Comparison of ENCODE assay signal across 10 mouse cellular contexts in genomic region chr16:18377203-18377602, GRCm38 (mm10). TPM values are rescaled to one million over a fixed set of nuclear protein-coding genes. Genes with fewer than 3 reads are reported as not detected.
DNase-seq lines count a peak whose midpoint lies in the region; ATAC-seq and TF ChIP-seq lines count a peak whose summit lies in the region.
"Had no signal": no experiment of that assay in that cellular context is flagged by ENCODE, and none has a peak within 500 bp of the region (broad histone marks: within the 10 kb centered on the region; RNA-seq: fewer than 3 reads in every experiment).

No protein-coding gene starts in this region.

- H3K4me3 ChIP-seq in kidney, embryonic 14.5 days (ENCODE audit: low read length): no peak overlapping the region
- no peak overlapping the region for H3K4me3 ChIP-seq in MEL (ENCODE audit: control insufficient read depth in 1 of 2, insufficient read depth in 1 of 2, low read depth in 2 of 2, low read length in 2 of 2)
- no peak overlapping the region for H3K4me3 ChIP-seq in liver, embryonic 15.5 days (replicated peaks)

- 50% methylated on average over 3 of the region's 3 CpGs for WGBS in kidney, embryonic 14.5 days
- WGBS in liver, embryonic 15.5 days (ENCODE audit: insufficient replicate concordance): 24% methylated on average over 3 of the region's 3 CpGs

- TF ChIP-seq EP300 in MEL (IDR thresholded peaks at IDR 0.05; ENCODE audit: low read depth in 1 of 2, low read length in 2 of 2): no peak; a peak in 1 of 4 replicates

- no peaks in the 10 kb centered on the region for H3K36me3 ChIP-seq in kidney, embryonic 14.5 days (ENCODE audit: control insufficient read depth, insufficient read depth, low read length)
- H3K36me3 ChIP-seq in MEL (ENCODE audit: control insufficient read depth in 1 of 2, insufficient read depth in 2 of 2, low read length in 2 of 2): peaks cover 0 to 11% of the 10 kb centered on the region in 2 experiments; a peak in 2 of 4 replicates
- no peaks in the 10 kb centered on the region for H3K36me3 ChIP-seq in liver, embryonic 15.5 days (replicated peaks)

- no peak overlapping the region for H3K4me2 ChIP-seq in kidney, embryonic 14.5 days (replicated peaks; ENCODE audit: low read depth, low read length)
- no peak overlapping the region for H3K4me2 ChIP-seq in liver, embryonic 15.5 days

- H3K9me3 ChIP-seq in kidney, embryonic 14.5 days (ENCODE audit: control insufficient read depth, low read length): no peaks in the 10 kb centered on the region
- no peaks in the 10 kb centered on the region for H3K9me3 ChIP-seq in MEL (replicated peaks; ENCODE audit: insufficient read depth, low read length)
- no peaks in the 10 kb centered on the region for H3K9me3 ChIP-seq in liver, embryonic 15.5 days (replicated peaks)

- peak in 1 of 2 experiments; percentile 34; a peak in 1 of 4 replicates for TF ChIP-seq POLR2A in MEL (IDR thresholded peaks at IDR 0.05; ENCODE audit: control insufficient read depth in 1 of 2, insufficient read depth in 1 of 2, low read depth in 1 of 2, low read length in 2 of 2, poor library complexity in 1 of 2)

- no peak overlapping the region for H3K9ac ChIP-seq in kidney, embryonic 14.5 days (ENCODE audit: low read depth, low read length)
- peak overlapping the region; percentile 32 for H3K9ac ChIP-seq in MEL (ENCODE audit: control insufficient read depth, low read depth, low read length, poor library complexity, severe bottlenecking)
- H3K9ac ChIP-seq in liver, embryonic 15.5 days: no peak overlapping the region

- no peak overlapping the region for H3K27ac ChIP-seq in kidney, embryonic 14.5 days (ENCODE audit: low read depth, low read length)
- peak overlapping the region; percentile 71 for H3K27ac ChIP-seq in MEL (ENCODE audit: control insufficient read depth, low read depth, low read length)
- H3K27ac ChIP-seq in liver, embryonic 15.5 days (replicated peaks): 0 out of 2 replicates have a peak overlapping the region, but pooled peaks have one; percentile 33

- H3K79me2 ChIP-seq in MEL (ENCODE audit: control insufficient read depth, insufficient read depth, low read length, poor library complexity): no peaks in the 10 kb centered on the region

- TF ChIP-seq RAD21 in MEL (IDR thresholded peaks at IDR 0.05; ENCODE audit: low read depth, low read length): no peak

- TF ChIP-seq CTCF in MEL (IDR thresholded peaks at IDR 0.05 in 2 of 3, conservative IDR thresholded peaks at IDR 0.05 in 1 of 3; ENCODE audit: control insufficient read depth in 1 of 3, insufficient read depth in 1 of 3, low read depth in 2 of 3, low read length in 3 of 3, poor library complexity in 1 of 3, severe bottlenecking in 1 of 3): no peak

- DNase-seq in kidney, adult 11 months: peak; percentile 75
- DNase-seq in MEL (ENCODE audit: low read depth, low spot score): peak; percentile 71
- DNase-seq in ovary, postnatal 14 days (ENCODE audit: low spot score): no peak
- DNase-seq in ovary, postnatal 36 days (ENCODE audit: low spot score): no peak
- DNase-seq: cerebellum, adult 18-20 months; lung, postnatal 4 days; thymus, postnatal 25 days had no signal

- no peak for ATAC-seq in kidney, embryonic 14.5 days (ENCODE audit: low FRiP score, low TSS enrichment)
- 0 out of 2 replicates have a peak, but pooled peaks have one; percentile 17 for ATAC-seq in erythroblast, adult 5-6 weeks (replicated peaks; ENCODE audit: low FRiP score, poor library complexity, severe bottlenecking)
- peak; percentile 61 for ATAC-seq in liver, embryonic 15.5 days (ENCODE audit: insufficient read depth)

- H3K4me1 ChIP-seq in kidney, embryonic 14.5 days (ENCODE audit: control insufficient read depth, insufficient read depth, low read length): 0 out of 2 replicates have a peak, but pooled peaks cover 2% of the 10 kb centered on the region
- peaks cover 6 to 14% of the 10 kb centered on the region in 2 experiments; a peak in 3 of 4 replicates for H3K4me1 ChIP-seq in MEL (ENCODE audit: control insufficient read depth in 1 of 2, insufficient read depth in 2 of 2, low read length in 2 of 2)
- H3K4me1 ChIP-seq in liver, embryonic 15.5 days (replicated peaks): peaks cover 20% of the 10 kb centered on the region

- no peaks in the 10 kb centered on the region for H3K27me3 ChIP-seq in kidney, embryonic 14.5 days (ENCODE audit: control insufficient read depth, insufficient read depth, low read length)
- H3K27me3 ChIP-seq in MEL (ENCODE audit: control insufficient read depth in 1 of 2, insufficient read depth in 2 of 2, low read length in 2 of 2): no peaks in the 10 kb centered on the region
- no peaks in the 10 kb centered on the region for H3K27me3 ChIP-seq in liver, embryonic 15.5 days

TF ChIP-seq in MEL, 35 proteins besides CTCF, POLR2A, EP300 and RAD21:
- TF ChIP-seq MAX (IDR thresholded peaks at IDR 0.05; ENCODE audit: low read length): no peak
- TF ChIP-seq TBP (IDR thresholded peaks at IDR 0.05; ENCODE audit: low read depth, low read length): peak; percentile 40; the same call in 1 of the 2 replicates
- TF ChIP-seq GATA1 (IDR thresholded peaks at IDR 0.05; ENCODE audit: low read depth, low read length): peak; percentile 48; the same call in 1 of the 2 replicates
- peak; percentile 21 to 64; a peak in 3 of 4 replicates for TF ChIP-seq USF2 (IDR thresholded peaks at IDR 0.05; ENCODE audit: borderline replicate concordance in 1 of 2, insufficient read depth in 1 of 2, low read depth in 1 of 2, low read length in 2 of 2)
- no peak for TF ChIP-seq CHD2 (IDR thresholded peaks at IDR 0.05; ENCODE audit: low read length)
- no peak for TF ChIP-seq ZMIZ1 (IDR thresholded peaks at IDR 0.05; ENCODE audit: low read depth, low read length)
- peak; percentile 95 for TF ChIP-seq USF1 (IDR thresholded peaks at IDR 0.05; ENCODE audit: low read depth, low read length)
- peak; percentile 33; the same call in 1 of the 2 replicates for TF ChIP-seq ETS1 (IDR thresholded peaks at IDR 0.05; ENCODE audit: low read depth, low read length)
TF ChIP-seq in MEL: peak in this region for 5.

RNA-seq across cellular contexts. Expression of gene Arvcf, which starts 29.2 kb away (rescaled TPM):
- polyA plus RNA-seq in kidney, embryonic 14.5 days (2014; fragmentation: Nextera tagmentation; extraction: Ambion mirVana): 16.3 and 27.0 TPM in 2 replicates
- total RNA-seq in MEL (2012; rRNA removed): 8.9 and 9.1 TPM in 2 replicates
- 10 to 100 TPM in 1 of 2 experiments, not detected in 1; 14.5 TPM for polyA plus RNA-seq in MEL (2012; ENCODE audit: insufficient read depth in 1 of 2, insufficient read length in 2 of 2, low read depth in 1 of 2, low replicate concordance in 2 of 2, missing spikeins in 1 of 2)
- 1.5 and 2.7 TPM in 2 replicates for total RNA-seq in erythroblast, adult 5-6 weeks (2015; ENCODE audit: low replicate concordance)
- 8.7 TPM in 1 of 2 replicates, not detected in the other for total RNA-seq in erythroblast, adult 5-6 weeks (2017; ENCODE audit: low replicate concordance)
- polyA plus RNA-seq in liver, embryonic 15.5 days (2015; fragmentation: Nextera tagmentation; extraction: Ambion mirVana): 7.6 and 9.4 TPM in 2 replicates

RNA-seq across cellular contexts. Expression of gene Tango2, which starts 29.3 kb away (rescaled TPM):
- 19.8 and 20.0 TPM in 2 replicates for polyA plus RNA-seq in kidney, embryonic 14.5 days (2014; fragmentation: Nextera tagmentation; extraction: Ambion mirVana)
- 38.0 and 55.9 TPM in 2 replicates for total RNA-seq in MEL (2012; rRNA removed)
- polyA plus RNA-seq in MEL (2012; ENCODE audit: insufficient read depth in 1 of 2, insufficient read length in 2 of 2, low read depth in 1 of 2, low replicate concordance in 2 of 2, missing spikeins in 1 of 2): 10 to 100 TPM in 1 of 2 experiments, not detected in 1; 98.3 TPM
- total RNA-seq in erythroblast, adult 5-6 weeks (2015; ENCODE audit: low replicate concordance): 8.8 and 26.9 TPM in 2 replicates
- 8.8 and 12.1 TPM in 2 replicates for total RNA-seq in erythroblast, adult 5-6 weeks (2017; ENCODE audit: low replicate concordance)
- 56.5 and 61.7 TPM in 2 replicates for polyA plus RNA-seq in liver, embryonic 15.5 days (2015; fragmentation: Nextera tagmentation; extraction: Ambion mirVana)

RNA-seq across cellular contexts. Expression of gene Txnrd2, which starts 49.0 kb away (rescaled TPM):
- 21.9 and 23.6 TPM in 2 replicates for polyA plus RNA-seq in kidney, embryonic 14.5 days (2014; fragmentation: Nextera tagmentation; extraction: Ambion mirVana)
- 25.7 and 31.2 TPM in 2 replicates for total RNA-seq in MEL (2012; rRNA removed)
- 10 to 100 TPM in 1 of 2 experiments, not detected in 1; 46.8 TPM for polyA plus RNA-seq in MEL (2012; ENCODE audit: insufficient read depth in 1 of 2, insufficient read length in 2 of 2, low read depth in 1 of 2, low replicate concordance in 2 of 2, missing spikeins in 1 of 2)
- 274 and 358 TPM in 2 replicates for total RNA-seq in erythroblast, adult 5-6 weeks (2015; ENCODE audit: low replicate concordance)
- 493 and 499 TPM in 2 replicates for total RNA-seq in erythroblast, adult 5-6 weeks (2017; ENCODE audit: low replicate concordance)
- 101 and 114 TPM in 2 replicates for polyA plus RNA-seq in liver, embryonic 15.5 days (2015; fragmentation: Nextera tagmentation; extraction: Ambion mirVana)

RNA-seq across cellular contexts. Expression of gene Comt, which starts 49.4 kb away (rescaled TPM):
- 78.7 and 89.0 TPM in 2 replicates for polyA plus RNA-seq in kidney, embryonic 14.5 days (2014; fragmentation: Nextera tagmentation; extraction: Ambion mirVana)
- 48.8 and 62.5 TPM in 2 replicates for total RNA-seq in MEL (2012; rRNA removed)
- 10 to 100 TPM in 1 of 2 experiments, not detected in 1; 71.8 TPM for polyA plus RNA-seq in MEL (2012; ENCODE audit: insufficient read depth in 1 of 2, insufficient read length in 2 of 2, low read depth in 1 of 2, low replicate concordance in 2 of 2, missing spikeins in 1 of 2)
- total RNA-seq in erythroblast, adult 5-6 weeks (2015; ENCODE audit: low replicate concordance): 27.9 and 29.9 TPM in 2 replicates
- total RNA-seq in erythroblast, adult 5-6 weeks (2017; ENCODE audit: low replicate concordance): 26.8 and 29.1 TPM in 2 replicates
- polyA plus RNA-seq in liver, embryonic 15.5 days (2015; fragmentation: Nextera tagmentation; extraction: Ambion mirVana): 87.6 and 94.1 TPM in 2 replicates

Comparison
In these comparisons a context has a peak if more than half of its experiments do, and no peak if none do; other contexts are left out.
1. DNase-seq: peak in kidney, adult 11 months (single experiment) and MEL (single experiment); none in ovary, postnatal 14 days (single experiment) and ovary, postnatal 36 days (single experiment).